Mouse (Mus musculus) left cerebral cortex, postnatal 10 days (tissue): ENCODE measurements around the gene Sulf2. TPM values are rescaled to one million over a fixed set of nuclear protein-coding genes. Genes with fewer than 3 reads are reported as not detected.
"Not testable (repeated sequence)": the region's sequence is repeated elsewhere in the genome, so short reads cannot be mapped to it uniquely, and the experiment has no call there.

Experiments used
- DNase-seq, 2 experiments: peaks; one replicate each; pipeline ENCODE4 v3.0.0; 2021 to 2022; ENCODE audit warnings: low spot score in 2 of 2, mixed read lengths in 1 of 2; ENCODE audit errors: extremely low spot score in 1 of 2
- intact Hi-C: fragments of 180-260 bp; cut with DNase I; formaldehyde crosslinking; loops from one replicate; pipeline ENCODE4 v1.15.1; 2025
- total RNA-seq, 2 experiments: library from RNA; stranded (reverse); gene quantifications; 2 replicates each; pipeline ENCODE4 v1.2.3; 2021

Gene Sulf2
- total RNA-seq = 100 to 1,000 TPM; 148 to 169 TPM

GRCm38 (mm10) chr2:166155454-166155815, at the start of gene Sulf2:
Sulf2 (minus strand) TSS chr2:166155663.
- intact Hi-C loops = loop anchor here (2.0 to 5.0 kb wide), 2 partner anchors 287 to 407 kb away; no protein-coding TSS in a partner anchor
- DNase-seq = peak; percentile 72 to 84

DNA sequence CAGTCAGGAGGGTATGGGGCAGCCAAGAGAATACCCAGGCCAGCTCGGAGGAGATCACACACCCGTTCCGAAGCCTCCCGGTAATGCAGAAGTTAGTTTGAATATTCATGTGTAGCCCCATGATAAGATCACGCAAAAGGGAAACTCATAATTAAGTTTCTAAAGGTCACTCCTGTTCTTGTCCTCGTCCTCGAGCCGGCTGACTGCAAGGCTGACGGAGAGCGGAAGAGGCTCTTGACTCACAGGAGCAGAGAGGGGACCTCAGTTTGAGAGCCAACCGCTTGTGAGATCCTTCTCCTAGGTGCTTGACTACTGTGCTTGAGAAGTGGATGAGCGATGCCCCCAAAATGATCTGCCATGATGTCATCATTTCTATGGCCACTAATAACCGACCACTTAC, 48.7 kb upstream of the Sulf2 start:
- intact Hi-C loops = no loop called here
- DNase-seq = no peak

- intact Hi-C loops = no loop called here
- DNase-seq = no peak
These were observed 48.2 kb upstream of the Sulf2 start for GRCm38 (mm10) chr2:166203647-166204046.

- no peak for DNase-seq
- intact Hi-C loops = no loop called here
These were observed 42.5 kb upstream of the Sulf2 start for GRCm38 (mm10) chr2:166197964-166198363.

GRCm38 (mm10) chr2:166197064-166197463, 41.6 kb upstream of the Sulf2 start:
- intact Hi-C loops = no loop called here
- DNase-seq = no peak

DNA sequence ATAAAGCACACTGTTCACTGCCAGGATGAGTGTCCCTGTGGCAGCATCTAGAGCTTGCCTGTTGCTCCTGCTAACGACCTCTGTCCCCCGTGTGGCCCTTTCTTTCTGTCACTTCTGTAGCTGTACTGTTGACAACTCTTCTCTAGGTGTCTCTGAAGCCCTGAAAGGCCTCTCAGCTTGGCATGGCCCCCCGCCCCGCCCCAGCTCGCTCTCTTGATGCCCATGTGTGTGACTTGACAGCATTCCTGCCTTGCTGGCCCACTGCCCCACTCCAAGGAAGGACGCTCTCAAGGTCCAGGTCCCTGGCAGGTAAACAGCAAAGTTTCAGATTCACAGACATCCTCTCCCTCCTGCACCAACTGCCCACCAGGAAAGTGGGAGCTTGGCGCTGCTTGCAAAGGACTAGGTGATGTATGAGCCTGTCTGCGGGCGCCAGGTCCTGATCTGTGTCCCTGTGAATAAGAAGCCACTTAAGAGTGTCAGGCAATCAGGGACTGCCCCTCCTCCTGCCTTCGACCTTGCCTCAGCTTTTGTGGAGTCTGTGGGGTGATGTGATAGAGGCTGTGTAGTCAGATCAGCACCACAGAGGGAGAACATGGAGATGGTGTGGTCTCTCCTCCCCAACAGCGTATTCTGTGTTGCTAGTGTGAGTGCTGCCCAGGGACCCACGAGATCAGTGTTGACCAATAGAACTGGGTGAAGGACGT, 40.8 kb upstream of the Sulf2 start:
- no peak for DNase-seq
- intact Hi-C loops = no loop called here

DNA sequence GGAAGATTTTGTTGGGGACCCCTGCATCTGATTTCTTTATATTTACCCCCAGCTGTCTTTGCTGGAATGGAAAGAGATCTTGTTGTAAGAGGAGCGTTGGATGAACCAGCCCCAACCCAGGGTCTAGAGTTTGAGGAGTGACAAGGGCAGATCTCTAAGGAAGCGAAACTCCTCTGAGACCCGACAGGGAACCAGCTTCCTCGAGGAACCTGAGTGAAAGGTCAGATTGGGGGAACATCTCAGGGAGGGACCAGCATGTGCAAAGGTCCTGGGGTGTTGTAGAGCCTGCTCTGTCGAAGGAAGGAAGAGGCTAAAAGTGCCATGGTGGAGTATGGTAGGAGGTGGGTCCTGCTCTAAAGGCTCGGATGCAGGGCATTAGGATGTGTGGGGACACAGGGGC, 39.6 kb upstream of the Sulf2 start:
- DNase-seq = no peak
- intact Hi-C loops = no loop called here

- intact Hi-C loops = no loop called here
These were observed 38.8 kb upstream of the Sulf2 start for GRCm38 (mm10) chr2:166194112-166194758.

DNA sequence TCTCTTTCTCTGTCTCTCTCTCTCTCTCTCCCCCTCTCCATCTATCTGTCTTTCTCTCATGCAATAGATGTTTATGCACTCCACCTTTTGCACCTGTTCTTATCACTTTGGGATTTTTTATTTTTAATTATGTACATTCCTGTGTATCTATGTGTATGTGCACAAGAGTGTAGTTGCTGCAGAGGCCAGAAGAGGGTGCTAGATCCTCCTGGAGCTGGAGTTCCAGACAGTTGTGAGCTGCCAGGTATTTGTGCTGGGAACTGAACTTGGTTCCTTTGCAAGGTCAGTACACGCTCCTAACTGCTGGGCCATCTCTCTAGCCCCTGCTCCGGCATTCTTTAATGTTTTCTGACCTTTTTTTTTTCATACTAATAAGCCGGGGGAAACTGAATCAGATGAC, 38.0 kb upstream of the Sulf2 start:
- DNase-seq = no peak

More at GRCm38 (mm10) chr2:166194112-166194758, 38.8 kb upstream of the Sulf2 start:
- no peak for DNase-seq

GRCm38 (mm10) chr2:166190816-166191215, 35.4 kb upstream of the Sulf2 start:
- intact Hi-C loops = no loop called here
- no peak for DNase-seq

More for the DNA sequence above, 38.0 kb upstream of the Sulf2 start:
- intact Hi-C loops = no loop called here

DNA sequence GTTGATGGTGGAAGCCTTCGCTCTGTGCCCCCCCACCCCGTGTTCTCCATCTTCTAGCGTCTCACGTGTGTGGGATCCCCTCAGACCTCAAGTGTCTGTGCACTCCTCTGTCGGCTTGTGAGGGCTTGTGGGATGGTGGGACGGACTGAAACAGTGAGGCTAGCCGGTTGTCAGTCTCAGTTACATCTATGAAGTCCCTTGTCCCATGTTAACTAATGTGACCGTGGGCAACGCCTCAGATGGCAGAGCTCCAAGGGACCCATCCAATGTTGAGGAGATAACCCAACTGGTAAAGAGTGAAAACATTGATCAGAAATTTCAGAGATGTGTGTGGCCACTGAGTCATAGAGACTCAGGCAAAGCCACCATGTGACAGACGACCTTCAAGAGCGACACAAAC, 33.7 kb upstream of the Sulf2 start:
- no peak for DNase-seq
- intact Hi-C loops = no loop called here

- DNase-seq, intact Hi-C loops: not testable (repeated sequence)
These were observed 32.5 kb upstream of the Sulf2 start for GRCm38 (mm10) chr2:166187874-166188453.

DNA sequence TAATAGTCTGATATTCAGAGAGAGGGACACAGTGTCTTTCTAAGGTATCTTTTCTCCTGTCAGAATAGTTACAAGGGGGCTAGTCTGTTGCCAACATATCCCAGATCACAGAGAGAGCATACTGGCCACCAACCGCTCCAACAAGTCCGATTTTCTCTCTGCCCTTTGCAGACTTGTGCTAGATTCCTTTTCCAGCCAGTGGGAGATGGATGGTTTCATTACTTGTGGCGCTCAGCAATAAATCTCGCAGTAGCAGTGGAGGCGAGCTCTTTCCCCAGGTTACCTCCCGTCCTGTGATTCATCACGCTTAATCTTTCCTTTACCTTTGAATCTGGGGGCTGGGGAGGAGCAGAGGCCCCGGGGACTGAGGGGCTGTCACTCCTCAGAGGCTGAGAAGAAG, 31.9 kb upstream of the Sulf2 start:
- DNase-seq, intact Hi-C loops: not testable (repeated sequence)

DNA sequence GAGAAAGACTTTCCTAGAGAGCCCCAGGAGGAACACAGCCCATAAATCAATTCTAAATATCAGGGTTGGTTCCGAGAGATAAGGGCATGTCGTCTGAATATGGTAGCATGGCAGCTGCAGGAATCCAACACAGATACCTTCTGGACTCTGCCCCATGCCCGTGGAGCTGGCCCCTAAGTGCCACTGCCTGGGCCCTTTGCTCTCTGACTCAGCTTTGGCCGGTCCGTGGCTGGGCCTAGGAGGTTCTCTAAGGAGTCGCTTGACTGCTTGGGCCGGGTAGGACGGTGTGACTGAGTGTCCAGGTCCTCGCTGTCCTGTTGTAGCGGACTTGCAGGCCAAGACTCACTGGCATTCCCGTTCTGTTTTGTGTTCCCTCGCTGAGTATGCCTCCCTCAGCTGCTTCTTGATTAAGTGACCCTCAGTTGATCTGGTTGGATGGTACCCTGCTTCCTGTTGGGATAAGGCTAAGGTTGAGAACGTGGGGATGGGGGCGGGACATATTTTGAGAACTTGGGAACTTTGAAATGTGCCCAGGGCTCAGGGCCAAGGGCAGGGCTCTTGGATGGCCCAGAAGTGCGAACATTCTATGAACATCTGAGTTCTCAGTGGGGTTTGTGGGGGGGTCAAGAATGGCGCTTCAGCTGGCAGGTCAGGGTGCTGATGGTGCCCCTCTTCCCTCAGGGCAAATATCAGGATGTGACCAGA, 30.9 kb upstream of the Sulf2 start:
- no peak for DNase-seq
- intact Hi-C loops = no loop called here

DNA sequence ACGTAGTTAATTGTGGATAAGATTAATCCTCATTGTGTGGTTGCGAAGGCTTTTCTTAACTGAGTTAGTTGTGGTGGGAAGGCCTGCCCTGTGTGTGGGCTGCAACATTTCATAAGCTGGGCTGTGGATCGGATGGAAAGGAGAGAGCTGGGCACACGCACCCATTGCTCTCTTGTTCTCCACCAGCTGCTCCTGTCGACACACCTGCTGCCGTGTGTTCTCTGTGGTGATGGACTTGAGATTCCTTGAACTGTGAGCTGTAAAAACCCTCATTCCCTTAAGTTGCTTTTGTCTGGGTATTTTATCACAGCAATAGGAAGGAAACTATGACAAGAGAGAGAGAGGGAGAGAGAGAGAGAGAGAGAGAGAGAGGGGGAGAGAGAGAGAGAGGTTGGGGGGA, 30.3 kb upstream of the Sulf2 start:
- no peak for DNase-seq
- intact Hi-C loops = no loop called here

- DNase-seq = no peak
- intact Hi-C loops = no loop called here
These were observed 29.0 kb upstream of the Sulf2 start for GRCm38 (mm10) chr2:166184417-166184816.

DNA sequence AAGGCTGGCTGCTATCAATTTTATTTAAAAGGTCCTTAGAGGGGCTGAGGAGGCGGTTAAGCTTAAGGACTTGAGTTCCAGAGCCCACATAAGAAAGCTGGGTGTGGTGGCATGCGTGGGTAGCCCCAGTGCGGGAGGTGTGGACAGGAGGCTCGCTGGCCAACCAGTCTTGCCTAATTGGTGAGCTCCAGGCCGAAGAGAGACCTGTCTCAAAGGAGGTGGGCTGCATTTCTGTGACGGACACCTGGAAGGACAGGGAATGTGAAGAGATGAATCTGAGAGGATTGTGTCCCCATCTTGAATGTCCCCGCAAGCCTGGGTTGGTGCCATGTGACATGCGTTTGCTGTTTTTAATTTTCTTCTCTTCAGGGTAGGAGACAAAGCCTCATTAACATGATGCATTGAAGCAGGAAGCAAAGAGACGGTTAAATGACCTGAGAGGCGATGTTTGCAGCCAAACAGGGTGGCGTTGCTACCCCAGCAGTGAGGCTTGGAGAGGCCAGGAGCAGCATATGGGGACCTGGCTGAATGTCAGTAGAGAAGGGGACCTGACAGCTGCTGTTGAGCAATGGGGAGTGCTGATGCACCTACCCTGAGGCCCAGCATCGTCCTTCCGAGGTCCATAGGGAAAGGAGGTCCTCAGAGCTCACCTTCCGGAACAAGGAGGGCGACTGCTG, 26.7 kb upstream of the Sulf2 start:
- intact Hi-C loops = no loop called here
- DNase-seq = no peak

DNA sequence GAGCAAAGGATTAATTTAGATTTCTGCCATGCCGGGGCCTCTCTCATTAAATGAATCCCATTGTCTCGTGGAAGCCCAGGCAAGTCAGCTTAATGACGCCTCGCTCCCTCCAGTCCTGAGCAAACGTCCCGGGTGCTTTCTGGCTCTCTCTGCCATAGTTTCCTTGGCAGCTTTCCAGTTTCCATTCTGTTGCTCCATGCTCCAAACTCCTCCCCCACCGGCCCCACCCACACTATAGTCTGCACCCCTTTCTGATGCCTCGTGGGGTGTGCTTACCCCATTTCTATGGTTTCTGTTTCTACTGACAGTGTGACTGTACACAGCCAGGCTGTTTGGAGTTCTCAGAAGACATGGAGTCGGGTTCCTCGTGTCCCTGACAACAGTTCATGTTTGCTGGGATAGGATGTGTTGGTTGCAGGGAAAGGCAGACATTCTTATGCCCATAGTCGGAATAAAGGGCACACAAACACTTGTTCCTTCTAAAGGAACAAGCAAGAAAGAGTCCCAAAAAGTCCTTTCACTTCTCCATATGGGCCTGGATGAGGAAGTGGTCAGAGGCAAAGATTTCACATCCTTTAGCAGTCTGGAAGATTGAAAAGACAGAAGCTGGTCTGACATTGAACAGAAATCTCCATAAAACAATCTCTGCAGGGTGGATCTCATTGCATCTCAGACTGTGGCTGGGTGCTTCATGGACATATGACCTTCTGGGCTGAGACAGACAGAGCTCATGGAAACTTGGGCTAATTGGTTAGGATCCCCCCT, 25.5 kb upstream of the Sulf2 start:
- peak; percentile 50 to 77 for DNase-seq
- intact Hi-C loops = no loop called here
